8 mouse cellular contexts compared by ENCODE assay signal in the genomic region with DNA sequence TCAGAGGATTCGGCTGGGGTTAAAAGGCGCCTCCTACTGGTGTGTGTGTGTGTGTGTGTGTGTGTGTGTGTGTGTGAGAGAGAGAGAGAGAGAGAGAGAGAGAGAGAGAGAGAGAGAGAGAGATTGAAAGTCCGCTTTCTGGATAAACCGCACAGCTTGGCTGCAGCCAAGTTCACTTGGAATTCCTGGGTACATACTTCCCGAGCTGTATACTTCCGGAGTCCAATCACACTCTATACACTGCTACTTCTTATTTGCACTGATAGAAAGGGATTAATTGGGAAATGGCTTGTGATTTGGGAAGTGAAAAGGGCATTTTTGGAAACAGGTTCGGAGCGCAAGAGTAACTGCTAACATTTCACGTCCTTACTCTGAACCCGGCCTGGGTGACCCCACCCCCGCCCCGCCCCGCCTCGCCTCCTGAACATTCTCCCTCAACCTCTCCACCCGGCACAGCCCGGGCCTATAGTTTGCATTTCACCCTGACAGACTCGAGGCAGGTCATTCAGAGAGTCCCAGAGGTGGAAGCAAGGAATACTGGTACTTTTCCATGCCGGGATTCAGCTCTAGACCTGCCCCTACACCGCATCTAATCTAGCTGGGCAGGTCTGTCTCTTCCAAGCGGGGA. TPM values are rescaled to one million over a fixed set of nuclear protein-coding genes. Genes with fewer than 3 reads are reported as not detected.
DNase-seq lines count a peak whose midpoint lies in the region; ATAC-seq and TF ChIP-seq lines count a peak whose summit lies in the region.

No protein-coding gene starts in this region.

- peaks cover 46% of the 10 kb centered on the region for H3K4me1 ChIP-seq in cerebellum, adult 2 months (ENCODE audit: control insufficient read depth, insufficient read depth, low read length)
- H3K4me1 ChIP-seq in ES-Bruce4 (ENCODE audit: control insufficient read depth, insufficient read depth, low read length): peaks cover 6% of the 10 kb centered on the region
- H3K4me1 ChIP-seq in hindbrain, embryonic 13.5 days (replicated peaks): peaks cover 33% of the 10 kb centered on the region
- H3K4me1 ChIP-seq in liver, embryonic 14.5 days (replicated peaks; ENCODE audit: control insufficient read depth in 2 of 2, insufficient read depth in 2 of 2, low read length in 1 of 2): peaks cover 0 to 7% of the 10 kb centered on the region in 2 experiments; a peak in 2 of 4 replicates

- H3K9me3 ChIP-seq in ES-Bruce4 (replicated peaks; ENCODE audit: control insufficient read depth, insufficient read depth, low read length, poor library complexity, severe bottlenecking): no peaks in the 10 kb centered on the region
- no peaks in the 10 kb centered on the region for H3K9me3 ChIP-seq in hindbrain, embryonic 13.5 days
- no peaks in the 10 kb centered on the region for H3K9me3 ChIP-seq in liver, embryonic 14.5 days (ENCODE audit: control insufficient read depth, low read length)

- peak overlapping the region; percentile 77 for H3K9ac ChIP-seq in ES-Bruce4 (ENCODE audit: low read depth, poor library complexity, severe bottlenecking)
- H3K9ac ChIP-seq in hindbrain, embryonic 13.5 days: no peak overlapping the region; the same call in 1 of the 2 replicates
- no peak overlapping the region for H3K9ac ChIP-seq in liver, embryonic 14.5 days (replicated peaks)

- peak overlapping the region; percentile 55 for H3K4me3 ChIP-seq in cerebellum, adult 2 months (replicated peaks; ENCODE audit: insufficient read depth, low read depth, low read length)
- H3K4me3 ChIP-seq in ES-Bruce4 (ENCODE audit: low read depth, low read length): peak overlapping the region; percentile 77
- peak overlapping the region; percentile 61 for H3K4me3 ChIP-seq in hindbrain, embryonic 13.5 days
- peak overlapping the region; percentile 48 to 66; a peak in 3 of 4 replicates for H3K4me3 ChIP-seq in liver, embryonic 14.5 days (ENCODE audit: insufficient read depth in 1 of 2, low read depth in 2 of 2, low read length in 2 of 2)
- H3K4me3 ChIP-seq in left cerebral cortex, adult 2 months: no peak overlapping the region

- peak overlapping the region; percentile 92; the same call in 1 of the 2 replicates for H3K27ac ChIP-seq in cerebellum, adult 2 months (ENCODE audit: insufficient read depth, low read length)
- peak overlapping the region; percentile 69 for H3K27ac ChIP-seq in ES-Bruce4 (ENCODE audit: insufficient read depth, low read length)
- H3K27ac ChIP-seq in hindbrain, embryonic 13.5 days: no peak overlapping the region
- H3K27ac ChIP-seq in liver, embryonic 14.5 days: no peak overlapping the region
- H3K27ac ChIP-seq in left cerebral cortex, adult 2 months: no peak overlapping the region

- no peak for TF ChIP-seq POLR2A in cerebellum, adult 2 months (IDR thresholded peaks at IDR 0.05; ENCODE audit: borderline replicate concordance, insufficient read depth, low read length)
- no peak for TF ChIP-seq POLR2A in ES-Bruce4 (IDR thresholded peaks at IDR 0.05; ENCODE audit: insufficient read depth, low read length)

- H3K4me2 ChIP-seq in hindbrain, embryonic 13.5 days: peak overlapping the region; percentile 97
- H3K4me2 ChIP-seq in liver, embryonic 14.5 days (ENCODE audit: low read depth): peak overlapping the region; percentile 46

- no peak for ATAC-seq in hindbrain, embryonic 13.5 days (ENCODE audit: low FRiP score)
- ATAC-seq in liver, embryonic 14.5 days (ENCODE audit: insufficient read depth): no peak

- intact Hi-C loops in left cerebral cortex, adult 2 months (cut with DNase I): loop anchor here (5.0 kb wide), 1 partner anchor 78 kb away; no protein-coding TSS in a partner anchor

- no peak for DNase-seq in cerebellum, adult 2 months
- DNase-seq in cerebellum, adult 9-10 months: no peak
- DNase-seq in liver, embryonic 14.5 days (ENCODE audit: low read depth in 3 of 3, low spot score in 3 of 3): no peak
- DNase-seq in natural killer cell, adult 2 months (ENCODE audit: low spot score in 2 of 2): no peak
- DNase-seq in left cerebral cortex, adult 2 months (ENCODE audit: extremely low spot score in 1 of 2, low spot score in 2 of 2): no peak
- no peak for DNase-seq in adrenal gland, postnatal 36 days

- no peak for TF ChIP-seq CTCF in cerebellum, adult 2 months (IDR thresholded peaks at IDR 0.05; ENCODE audit: borderline replicate concordance, insufficient read depth, low read depth, low read length)
- TF ChIP-seq CTCF in ES-Bruce4 (IDR thresholded peaks at IDR 0.05; ENCODE audit: low read depth, low read length): no peak
- TF ChIP-seq CTCF in liver, embryonic 14.5 days (IDR thresholded peaks at IDR 0.05; ENCODE audit: low read depth): no peak
- no peak for TF ChIP-seq CTCF in left cerebral cortex, adult 2 months (IDR thresholded peaks at IDR 0.05)

- 45% methylated on average over 20 of the region's 20 CpGs for WGBS in cerebellum, adult 2 months
- 6% methylated on average over 20 of the region's 20 CpGs for WGBS in hindbrain, embryonic 13.5 days
- 7% methylated on average over 20 of the region's 20 CpGs for WGBS in liver, embryonic 14.5 days (ENCODE audit: insufficient replicate concordance)

- no peak for TF ChIP-seq EP300 in ES-Bruce4 (IDR thresholded peaks at IDR 0.05; ENCODE audit: insufficient read depth, low read depth, low read length)
- no peak for TF ChIP-seq EP300 in liver, embryonic 14.5 days (IDR thresholded peaks at IDR 0.05; ENCODE audit: low read depth)

- no peaks in the 10 kb centered on the region for H3K36me3 ChIP-seq in ES-Bruce4 (ENCODE audit: control insufficient read depth, insufficient read depth, low read length, poor library complexity, severe bottlenecking)
- H3K36me3 ChIP-seq in hindbrain, embryonic 13.5 days: no peaks in the 10 kb centered on the region
- H3K36me3 ChIP-seq in liver, embryonic 14.5 days (replicated peaks; ENCODE audit: control insufficient read depth, insufficient read depth, low read depth): no peaks in the 10 kb centered on the region

- H3K27me3 ChIP-seq in cerebellum, adult 2 months (ENCODE audit: control insufficient read depth, insufficient read depth, low read length): no peaks in the 10 kb centered on the region
- no peaks in the 10 kb centered on the region for H3K27me3 ChIP-seq in ES-Bruce4 (ENCODE audit: control insufficient read depth, insufficient read depth, low read length, poor library complexity, severe bottlenecking)
- peaks cover 60% of the 10 kb centered on the region for H3K27me3 ChIP-seq in hindbrain, embryonic 13.5 days
- H3K27me3 ChIP-seq in liver, embryonic 14.5 days (ENCODE audit: control insufficient read depth, insufficient read depth, low read length): peaks cover 22% of the 10 kb centered on the region

RNA-seq across cellular contexts. Expression of gene Tmem51, which starts 0.9 kb away (rescaled TPM):
- 26.2 and 26.3 TPM in 2 replicates for polyA plus RNA-seq in cerebellum, adult 2 months (2012; rRNA removed)
- polyA plus RNA-seq in ES-Bruce4 (2011; ENCODE audit: insufficient read depth, insufficient read length, low read depth, missing spikeins): 16.8 and 18.9 TPM in 2 replicates
- 5.6 and 6.4 TPM in 2 replicates for polyA plus RNA-seq in hindbrain, embryonic 13.5 days (2015; fragmentation: Nextera tagmentation; extraction: Ambion mirVana)
- 7.7 and 7.9 TPM in 2 replicates for polyA plus RNA-seq in liver, embryonic 14.5 days (2012; rRNA removed)
- polyA plus RNA-seq in liver, embryonic 14.5 days (2014; fragmentation: Nextera tagmentation; extraction: Ambion mirVana): 11.4 and 11.8 TPM in 2 replicates
- total RNA-seq in left cerebral cortex, adult 2 months (2021): 1 to 10 TPM; 4.9 to 5.6 TPM
- total RNA-seq in adrenal gland, postnatal 36 days (2021): 1 to 10 TPM; 4.9 to 5.0 TPM

Comparison
In these comparisons a context has a peak if more than half of its experiments do, and no peak if none do; other contexts are left out.
1. H3K27ac ChIP-seq: peak in cerebellum, adult 2 months (single experiment) and ES-Bruce4 (single experiment); none in hindbrain, embryonic 13.5 days (single experiment), liver, embryonic 14.5 days (single experiment) and left cerebral cortex, adult 2 months (single experiment).